Mouse (Mus musculus) Patski (cell line): Measurements from ENCODE around the gene C1rl. TPM values are rescaled to one million over a fixed set of nuclear protein-coding genes. Genes with fewer than 3 reads are reported as not detected.

Experiments
- ATAC-seq: fragments of 100-300 bp; one replicate; pipeline ENCODE4 v1.8.0; 2021
- CTCF ChIA-PET: fragments of 350-600 bp; sonication (Branson Sonifier 250); formaldehyde crosslinking; loops from one replicate; lab custom pipeline; 2022; ENCODE audit warnings: inconsistent platforms; lab: Charles Lee
- POLR2A ChIA-PET: fragments of 350-600 bp; sonication (Branson Sonifier 250); formaldehyde crosslinking; loops from one replicate; lab custom pipeline; 2022; ENCODE audit warnings: antibody characterized with exemption, inconsistent platforms; lab: Charles Lee
- DNase-seq: peaks from one replicate; pipeline ENCODE4 v3.0.0-alpha.2; 2011; ENCODE audit warnings: low read depth, low spot score
- H3K27me3 ChIP-seq: fragments of 371-371 bp; one replicate; pipeline ENCODE4 v1.5.1; 2021
- CTCF ChIP-seq: fragments of 100-300 bp; IDR thresholded peaks from one replicate; pipeline ENCODE4 v1.5.1; 2021
- in situ Hi-C: fragments of 300-500 bp; cut with MboI; formaldehyde crosslinking; loops from 3 replicates; pipeline ENCODE4 v1.11.1; 2018; ENCODE audit warnings: low pct_unique_long_range_greater_than_20kb, mixed read lengths
- polyA plus RNA-seq: library from polyadenylated mRNA; unstranded; gene quantifications from one replicate; pipeline ENCODE4 v1.2.3, GENCODE M21; 2021

The C1rl gene
- polyA plus RNA-seq = 20.3 TPM

- DNase-seq = peak; percentile 44
- in situ Hi-C loops = loop anchor here (25.0 kb wide), 1 partner anchor 269 kb away; the partner anchor contains the start of genes Atn1, Eno2 and Gm45234
- peak; percentile 82 for TF ChIP-seq CTCF
- peak; percentile 96 for ATAC-seq
- no peaks in the 10 kb centered on the region for H3K27me3 ChIP-seq
- CTCF ChIA-PET = interaction anchor here (0.7 to 2.7 kb wide), 11 partner anchors 12 to 215 kb away, joined by 3 to 10 read pairs (median 4); partner anchors contain the start of genes C1ra, C1s1, Lpcat3 and Pex5
- POLR2A ChIA-PET = no interaction called here
Measured at GRCm38 (mm10) chr6:124492842-124493561, at the start of gene C1rl. Gene C1rl (plus strand): TSS chr6:124493113.

DNA sequence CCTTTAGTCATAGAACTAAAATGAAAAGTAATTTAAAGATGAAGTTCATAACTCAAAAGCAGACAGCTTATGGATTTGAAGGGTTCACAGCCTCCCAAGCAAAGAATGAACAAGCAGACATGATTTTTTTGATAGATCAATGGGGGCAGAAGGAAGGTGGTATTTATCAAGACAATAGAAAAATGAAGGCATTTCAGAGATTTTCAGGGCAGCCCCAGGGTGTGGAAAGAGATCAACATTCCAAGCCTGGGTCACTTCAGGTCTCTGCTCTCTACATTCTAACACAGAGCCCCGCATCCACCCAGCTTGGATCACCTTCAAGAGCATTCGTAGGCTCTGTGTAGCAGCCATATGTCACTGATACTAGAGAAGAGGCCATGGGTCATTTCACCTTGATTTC is 49.6 kb upstream of the C1rl start:
- ATAC-seq (no peak), DNase-seq (no peak)
- in situ Hi-C loops = no loop called here
- no peak for TF ChIP-seq CTCF
- ChIA-PET CTCF (interaction anchor here (1.6 kb wide), 1 partner anchor 16 kb away, joined by 3 read pairs; no protein-coding TSS in a partner anchor), POLR2A (no interaction called here)
- H3K27me3 ChIP-seq = no peaks in the 10 kb centered on the region

- DNase-seq (no peak), ATAC-seq (no peak)
- ChIA-PET POLR2A (no interaction called here), CTCF (no interaction called here)
- H3K27me3 ChIP-seq = no peaks in the 10 kb centered on the region
- in situ Hi-C loops = no loop called here
- no peak for TF ChIP-seq CTCF
Measured at GRCm38 (mm10) chr6:124446024-124446423, 46.9 kb upstream of the C1rl start.

- POLR2A ChIA-PET = no interaction called here
- ATAC-seq (no peak), DNase-seq (no peak)
- no peaks in the 10 kb centered on the region for H3K27me3 ChIP-seq
- in situ Hi-C loops = no loop called here
- CTCF ChIA-PET = no interaction called here
- TF ChIP-seq CTCF = no peak
Measured at GRCm38 (mm10) chr6:124446459-124446858, 46.5 kb upstream of the C1rl start.

DNA sequence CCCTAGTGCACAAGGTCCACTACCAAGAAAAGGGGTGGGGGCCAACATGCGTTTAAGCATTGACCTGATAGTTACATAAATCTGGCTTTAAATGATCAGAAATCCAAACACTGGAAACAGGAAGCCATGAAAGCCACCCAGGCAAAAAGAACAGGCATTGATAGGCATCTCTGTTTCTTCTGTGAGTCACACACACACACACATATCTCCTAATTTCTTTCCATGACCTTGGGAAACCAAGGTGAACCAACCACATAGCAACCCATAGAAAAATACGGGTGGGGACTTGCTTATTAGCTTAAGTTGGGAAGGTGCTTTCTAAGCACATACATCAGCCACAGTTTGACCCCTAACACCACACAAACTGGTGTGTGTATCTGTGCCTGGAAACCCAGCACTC is 45.6 kb upstream of the C1rl start:
- DNase-seq = no peak
- no peak for TF ChIP-seq CTCF
- in situ Hi-C loops = no loop called here
- ChIA-PET POLR2A (no interaction called here), CTCF (no interaction called here)
- ATAC-seq = no peak
- no peaks in the 10 kb centered on the region for H3K27me3 ChIP-seq

DNA sequence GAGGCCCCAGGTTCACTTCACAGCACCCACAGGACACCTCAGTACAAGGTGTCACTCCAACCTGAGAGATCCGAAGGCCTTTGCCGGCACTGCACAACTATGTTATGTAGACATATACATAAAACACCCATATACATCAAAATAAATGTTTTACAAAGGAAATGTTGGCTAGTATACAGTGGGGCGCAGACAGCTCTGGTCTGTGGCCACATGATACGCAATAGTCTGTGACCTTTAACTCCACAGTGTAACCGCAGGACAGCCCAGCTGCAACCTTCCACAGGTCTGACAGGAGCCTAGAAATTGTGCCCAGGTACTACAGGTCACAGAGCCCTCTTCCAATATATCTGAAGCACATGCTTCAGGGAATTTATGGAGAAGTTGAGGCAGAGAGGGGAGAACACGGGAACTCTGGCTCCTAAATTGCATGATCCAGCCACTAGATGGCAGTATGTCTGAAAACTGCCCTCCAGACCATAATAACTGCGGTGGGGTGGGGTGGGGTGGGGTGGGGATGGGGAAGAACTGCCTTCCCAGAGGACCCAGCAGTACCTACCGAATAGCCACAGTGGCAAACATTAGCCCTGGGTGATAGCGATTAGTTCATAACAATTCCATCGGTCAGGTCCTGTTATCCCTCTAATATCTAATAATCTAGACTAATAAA is 44.6 kb upstream of the C1rl start:
- CTCF ChIA-PET = interaction anchor here (1.3 kb wide), 1 partner anchor 45 kb away, joined by 3 read pairs; the partner anchor contains the start of gene C1rl
- in situ Hi-C loops = no loop called here
- no peak for TF ChIP-seq CTCF
- DNase-seq (no peak), ATAC-seq (no peak)
- POLR2A ChIA-PET = no interaction called here
- H3K27me3 ChIP-seq = no peaks in the 10 kb centered on the region

- DNase-seq = no peak
- in situ Hi-C loops = no loop called here
- no peak for TF ChIP-seq CTCF
- no peak for ATAC-seq
- ChIA-PET CTCF (interaction anchor here (1.0 to 1.3 kb wide), 2 partner anchors 21 to 44 kb away, joined by 3 read pairs; partner anchors contain the start of gene C1rl), POLR2A (no interaction called here)
- H3K27me3 ChIP-seq = no peaks in the 10 kb centered on the region
Measured at GRCm38 (mm10) chr6:124448959-124449667, 43.8 kb upstream of the C1rl start.

- in situ Hi-C loops = no loop called here
- POLR2A ChIA-PET = no interaction called here
- DNase-seq (no peak), ATAC-seq (no peak)
- H3K27me3 ChIP-seq = no peaks in the 10 kb centered on the region
- CTCF ChIA-PET = interaction anchor here (1.0 kb wide), 1 partner anchor 22 kb away, joined by 3 read pairs; no protein-coding TSS in a partner anchor
- TF ChIP-seq CTCF = no peak
Measured at GRCm38 (mm10) chr6:124449668-124450383, 43.1 kb upstream of the C1rl start.

DNA sequence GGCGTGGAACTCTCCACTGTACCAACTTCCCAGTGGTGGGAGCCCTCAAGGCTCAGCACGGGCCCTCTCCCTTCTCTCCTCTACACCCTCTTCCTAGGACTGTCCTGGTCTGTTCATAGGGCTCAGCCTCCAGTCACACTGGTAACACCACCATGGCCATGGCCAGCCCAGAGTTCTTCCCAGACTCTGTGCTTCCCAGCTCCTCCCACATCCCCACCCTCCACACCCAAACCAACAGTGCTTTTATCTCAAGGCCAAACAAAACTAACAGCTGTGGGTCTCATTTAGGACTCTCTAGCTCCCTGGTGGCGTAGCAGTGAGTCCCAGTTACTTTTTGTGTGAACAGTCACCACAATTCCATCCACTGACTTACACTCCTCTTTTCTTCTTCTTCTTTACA is 40.9 kb upstream of the C1rl start:
- ChIA-PET CTCF (no interaction called here), POLR2A (no interaction called here)
- no peak for TF ChIP-seq CTCF
- in situ Hi-C loops = no loop called here
- ATAC-seq (no peak), DNase-seq (no peak)
- no peaks in the 10 kb centered on the region for H3K27me3 ChIP-seq

DNA sequence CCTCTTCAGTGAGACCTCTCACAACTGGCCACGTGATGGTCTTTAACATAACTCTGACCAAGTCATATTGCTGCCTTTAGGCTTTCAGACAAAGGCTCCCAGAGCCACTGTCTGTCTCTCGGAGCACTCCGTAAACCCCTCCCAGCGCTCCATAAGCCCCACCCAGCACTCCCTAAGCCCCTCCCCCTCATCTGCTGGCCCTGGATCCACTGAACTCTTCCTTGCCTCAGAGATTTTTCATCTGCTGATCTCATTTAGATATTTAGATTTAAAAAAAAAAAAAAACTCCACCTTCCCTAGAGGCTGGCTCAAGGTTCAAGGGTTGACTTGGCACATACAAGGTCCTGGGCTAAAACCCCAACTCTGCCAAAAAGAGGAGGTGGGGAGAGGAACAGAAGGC is 39.2 kb upstream of the C1rl start:
- POLR2A ChIA-PET = no interaction called here
- in situ Hi-C loops = no loop called here

More for the DNA sequence above, 39.2 kb upstream of the C1rl start:
- no peak for ATAC-seq
- H3K27me3 ChIP-seq = peaks cover 5% of the 10 kb centered on the region
- TF ChIP-seq CTCF = no peak
- DNase-seq = no peak
- CTCF ChIA-PET = interaction anchor here (1.2 kb wide), 1 partner anchor 18 kb away, joined by 5 read pairs; no protein-coding TSS in a partner anchor
